Mouse (Mus musculus): Measurements from ENCODE around the gene Klhl32. TPM values are rescaled to one million over a fixed set of nuclear protein-coding genes. Genes with fewer than 3 reads are reported as not detected.

Gene Klhl32
- polyA plus RNA-seq, 1 experiment from 2014 or later = 5.7 TPM

DNA sequence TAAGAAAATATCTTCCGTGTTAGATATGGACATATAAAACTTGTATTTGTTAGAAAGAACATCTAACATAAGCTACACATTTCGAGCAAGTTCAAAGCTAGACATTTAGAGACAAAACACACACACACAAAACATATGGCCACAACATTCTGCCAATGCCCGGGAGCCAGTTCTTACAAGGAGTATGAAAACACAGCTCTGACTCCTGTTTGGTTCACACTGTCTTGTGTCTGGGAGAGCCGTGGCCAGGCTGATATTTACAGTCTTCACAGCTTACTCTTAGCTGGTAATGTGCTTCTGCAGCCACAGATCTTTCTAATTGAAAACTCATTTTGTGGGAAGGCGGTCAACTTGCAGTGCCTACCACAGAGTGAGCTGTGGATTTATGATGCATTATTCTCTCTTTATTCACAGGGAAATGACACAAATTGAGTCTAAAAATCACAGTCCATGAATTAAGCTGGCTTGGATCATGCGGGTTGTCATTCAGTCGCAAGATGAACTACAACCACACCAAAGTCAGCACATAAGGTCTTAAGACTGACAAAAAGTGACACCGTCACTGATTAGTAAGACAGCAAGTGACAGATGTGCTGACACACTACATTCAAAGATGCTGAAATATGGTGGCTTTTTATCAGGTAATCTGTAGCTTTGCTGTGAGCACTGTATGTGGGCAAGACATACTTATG is 98.3 kb downstream of the Klhl32 start:
- H3K27me3 ChIP-seq (ENCODE audit: control insufficient read depth, insufficient read depth, low read length) = no peaks in the 10 kb centered on the region
- no peaks in the 10 kb centered on the region for H3K4me1 ChIP-seq (replicated peaks; ENCODE audit: control insufficient read depth, insufficient read depth, low read length)
- DNase-seq (ENCODE audit: low spot score) = no peak
- H3K4me3 ChIP-seq (ENCODE audit: low read depth, low read length) = no peak overlapping the region
- no peaks in the 10 kb centered on the region for H3K36me3 ChIP-seq (ENCODE audit: control insufficient read depth, insufficient read depth, low read length)
- H3K9me3 ChIP-seq (ENCODE audit: control insufficient read depth, low read length) = no peaks in the 10 kb centered on the region
- no peak overlapping the region for H3K9ac ChIP-seq (ENCODE audit: low read length)
- 86% methylated on average over 8 of the region's 8 CpGs for WGBS
- no peak for ATAC-seq (replicated peaks; ENCODE audit: low FRiP score)
- H3K4me2 ChIP-seq (ENCODE audit: low read depth, low read length, severe bottlenecking) = no peak overlapping the region
- no peak overlapping the region for H3K27ac ChIP-seq (ENCODE audit: low read depth, low read length)

DNA sequence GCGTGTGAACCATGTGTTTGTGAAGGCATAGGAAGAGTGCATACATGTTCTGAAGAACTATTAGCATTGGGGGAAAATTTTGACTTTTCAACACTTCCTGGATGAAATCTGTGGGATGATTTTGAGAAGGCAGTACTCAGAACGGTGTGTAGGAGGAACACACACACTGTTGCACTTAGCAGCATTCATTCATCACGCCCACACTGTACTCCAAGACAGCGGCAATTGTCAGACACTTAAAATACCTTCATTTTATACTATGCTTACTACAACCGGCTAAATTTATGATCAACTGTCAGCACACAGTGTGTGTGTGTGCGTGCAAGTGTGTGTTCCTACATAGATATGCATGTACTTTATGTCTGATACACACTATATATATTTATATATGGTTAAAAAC is 113.8 kb downstream of the Klhl32 start:
- H3K9ac ChIP-seq (ENCODE audit: low read length) = no peak overlapping the region
- H3K27ac ChIP-seq (ENCODE audit: low read depth, low read length) = no peak overlapping the region
- no peak overlapping the region for H3K4me3 ChIP-seq (ENCODE audit: low read depth, low read length)
- H3K9me3 ChIP-seq (ENCODE audit: control insufficient read depth, low read length) = no peaks in the 10 kb centered on the region
- no peaks in the 10 kb centered on the region for H3K27me3 ChIP-seq (ENCODE audit: control insufficient read depth, insufficient read depth, low read length)
- H3K4me2 ChIP-seq (ENCODE audit: low read depth, low read length, severe bottlenecking) = no peak overlapping the region
- ATAC-seq (replicated peaks; ENCODE audit: low FRiP score) (no peak), DNase-seq (ENCODE audit: low spot score) (no peak)
- no peaks in the 10 kb centered on the region for H3K36me3 ChIP-seq (ENCODE audit: control insufficient read depth, insufficient read depth, low read length)
- WGBS = 93% methylated on average over 6 of the region's 6 CpGs
- no peaks in the 10 kb centered on the region for H3K4me1 ChIP-seq (replicated peaks; ENCODE audit: control insufficient read depth, insufficient read depth, low read length)

DNA sequence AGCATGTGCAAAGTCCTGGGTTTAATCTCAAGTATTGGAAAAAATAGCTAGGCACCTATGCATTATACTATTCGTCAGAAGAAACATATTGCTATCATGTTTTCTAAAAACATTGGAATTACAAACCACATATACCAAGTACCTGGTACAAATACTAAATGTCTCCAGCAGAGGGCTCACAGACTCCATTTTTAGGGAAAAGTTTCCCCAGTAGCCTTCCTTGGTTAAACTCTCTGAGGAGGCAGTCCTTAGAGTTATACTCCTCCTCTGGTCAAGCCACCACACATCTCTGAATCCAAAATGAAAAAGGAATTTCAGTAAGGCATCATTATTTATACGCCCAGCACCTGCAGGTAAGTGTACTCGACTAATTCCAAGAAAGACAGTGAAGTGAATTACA is 130.1 kb downstream of the Klhl32 start:
- ATAC-seq (replicated peaks; ENCODE audit: low FRiP score) = peak; percentile 80
- WGBS = 27% methylated on average over 3 of the region's 3 CpGs

DNA sequence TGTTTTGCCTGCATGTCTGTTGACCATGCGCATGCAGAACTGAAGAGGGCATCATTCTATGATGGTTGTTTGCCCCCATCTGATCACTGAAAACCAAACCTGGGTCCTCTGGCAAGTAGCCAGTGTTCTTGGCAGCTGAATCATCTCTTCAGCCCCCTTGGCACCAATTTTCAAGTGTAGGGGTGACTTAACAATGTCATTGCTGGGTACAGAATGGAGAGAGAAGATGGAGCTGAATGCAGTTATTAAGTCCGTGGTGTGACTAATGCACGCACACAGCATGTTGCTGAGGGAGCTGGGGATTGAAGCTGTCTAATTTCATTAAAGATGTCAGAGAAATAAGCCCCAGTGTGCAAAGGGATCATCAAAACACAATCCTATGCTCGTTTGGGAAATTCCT is 135.4 kb downstream of the Klhl32 start:
- no peaks in the 10 kb centered on the region for H3K9me3 ChIP-seq (ENCODE audit: control insufficient read depth, low read length)
- no peaks in the 10 kb centered on the region for H3K36me3 ChIP-seq (ENCODE audit: control insufficient read depth, insufficient read depth, low read length)
- no peaks in the 10 kb centered on the region for H3K27me3 ChIP-seq (ENCODE audit: control insufficient read depth, insufficient read depth, low read length)
- no peak overlapping the region for H3K27ac ChIP-seq (ENCODE audit: low read depth, low read length)
- no peak overlapping the region for H3K4me3 ChIP-seq (ENCODE audit: low read depth, low read length)
- ATAC-seq (replicated peaks; ENCODE audit: low FRiP score) = no peak
- H3K4me1 ChIP-seq (replicated peaks; ENCODE audit: control insufficient read depth, insufficient read depth, low read length) = no peaks in the 10 kb centered on the region
- WGBS = 71% methylated on average over 4 of the region's 4 CpGs
- H3K4me2 ChIP-seq (ENCODE audit: low read depth, low read length, severe bottlenecking) = no peak overlapping the region
- no peak overlapping the region for H3K9ac ChIP-seq (ENCODE audit: low read length)
- DNase-seq (ENCODE audit: low spot score) = no peak

More for the DNA sequence above, 130.1 kb downstream of the Klhl32 start:
- Histone ChIP-seq H3K27ac (ENCODE audit: low read depth, low read length) (no peak overlapping the region), H3K36me3 (ENCODE audit: control insufficient read depth, insufficient read depth, low read length) (no peaks in the 10 kb centered on the region), H3K4me3 (ENCODE audit: low read depth, low read length) (no peak overlapping the region), H3K4me2 (ENCODE audit: low read depth, low read length, severe bottlenecking) (no peak overlapping the region), H3K27me3 (ENCODE audit: control insufficient read depth, insufficient read depth, low read length) (no peaks in the 10 kb centered on the region), H3K9ac (ENCODE audit: low read length) (no peak overlapping the region), H3K4me1 (replicated peaks; ENCODE audit: control insufficient read depth, insufficient read depth, low read length) (no peaks in the 10 kb centered on the region), H3K9me3 (ENCODE audit: control insufficient read depth, low read length) (no peaks in the 10 kb centered on the region)
- no peak for DNase-seq (ENCODE audit: low spot score)

DNA sequence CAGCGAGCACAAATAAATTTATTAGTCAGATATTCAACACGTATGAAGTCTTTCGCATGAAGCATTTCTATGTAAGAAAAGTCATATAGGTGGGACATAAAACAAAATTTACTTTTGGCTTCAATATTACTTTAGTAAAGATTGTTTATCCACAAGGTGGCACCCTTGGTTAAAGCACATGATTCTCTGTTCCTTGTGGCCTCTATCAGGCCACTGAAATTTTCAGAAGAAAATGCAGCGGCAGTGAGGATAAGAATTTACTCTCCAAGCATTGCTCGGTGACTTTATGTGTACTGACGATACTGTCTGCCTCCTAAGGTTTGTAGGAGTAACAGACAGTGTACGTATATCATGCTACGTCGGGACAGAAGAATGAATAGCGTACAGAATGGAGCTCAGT is 136.6 kb downstream of the Klhl32 start:
- WGBS = 86% methylated on average over 10 of the region's 10 CpGs
- no peak for DNase-seq (ENCODE audit: low spot score)
- no peak overlapping the region for H3K9ac ChIP-seq (ENCODE audit: low read length)

DNA sequence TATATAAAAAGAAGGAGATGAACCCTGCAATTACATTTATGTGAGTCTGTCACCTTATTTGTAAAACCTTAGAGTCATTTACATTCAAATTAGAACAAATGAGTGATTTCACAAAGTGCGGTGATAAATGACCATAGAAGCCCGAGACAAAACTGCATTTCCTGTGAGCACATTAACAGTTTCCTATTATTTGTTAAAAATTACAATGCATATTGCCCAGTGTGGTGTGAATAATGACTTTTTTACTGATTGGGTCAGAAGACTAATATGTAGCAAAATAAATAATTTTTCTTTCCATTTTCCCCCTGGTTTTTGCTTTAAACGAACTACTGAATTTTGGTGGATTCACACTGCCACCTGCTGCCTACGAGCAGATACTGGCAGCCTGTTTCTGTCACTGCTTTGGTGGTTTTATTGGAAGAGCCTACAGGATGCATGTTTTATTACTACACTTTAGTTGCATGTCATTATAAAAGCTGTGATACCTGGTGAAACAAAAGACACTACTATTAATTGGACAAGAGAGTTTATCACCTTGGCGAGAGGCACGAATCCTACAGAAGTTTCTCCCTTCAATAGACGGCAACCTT is 152.3 kb downstream of the Klhl32 start:
- no peak for DNase-seq (ENCODE audit: low spot score)
- no peak overlapping the region for H3K4me3 ChIP-seq (ENCODE audit: low read depth, low read length)
- ATAC-seq (replicated peaks; ENCODE audit: low FRiP score) = peak; percentile 36; the same call in 1 of the 2 replicates
- H3K36me3 ChIP-seq (ENCODE audit: control insufficient read depth, insufficient read depth, low read length) = no peaks in the 10 kb centered on the region
- no peaks in the 10 kb centered on the region for H3K9me3 ChIP-seq (ENCODE audit: control insufficient read depth, low read length)
- H3K9ac ChIP-seq (ENCODE audit: low read length) = no peak overlapping the region
- no peaks in the 10 kb centered on the region for H3K4me1 ChIP-seq (replicated peaks; ENCODE audit: control insufficient read depth, insufficient read depth, low read length)
- WGBS = 70% methylated on average over 7 of the region's 7 CpGs
- H3K27ac ChIP-seq (ENCODE audit: low read depth, low read length) = no peak overlapping the region
- no peak overlapping the region for H3K4me2 ChIP-seq (ENCODE audit: low read depth, low read length, severe bottlenecking)
- H3K27me3 ChIP-seq (ENCODE audit: control insufficient read depth, insufficient read depth, low read length) = no peaks in the 10 kb centered on the region

More for the DNA sequence above, 136.6 kb downstream of the Klhl32 start:
- no peaks in the 10 kb centered on the region for H3K4me1 ChIP-seq (replicated peaks; ENCODE audit: control insufficient read depth, insufficient read depth, low read length)
- H3K27me3 ChIP-seq (ENCODE audit: control insufficient read depth, insufficient read depth, low read length) = no peaks in the 10 kb centered on the region
- H3K27ac ChIP-seq (ENCODE audit: low read depth, low read length) = no peak overlapping the region
- no peak for ATAC-seq (replicated peaks; ENCODE audit: low FRiP score)
- no peaks in the 10 kb centered on the region for H3K36me3 ChIP-seq (ENCODE audit: control insufficient read depth, insufficient read depth, low read length)
- no peak overlapping the region for H3K4me2 ChIP-seq (ENCODE audit: low read depth, low read length, severe bottlenecking)
- H3K9me3 ChIP-seq (ENCODE audit: control insufficient read depth, low read length) = no peaks in the 10 kb centered on the region
- H3K4me3 ChIP-seq (ENCODE audit: low read depth, low read length) = no peak overlapping the region

DNA sequence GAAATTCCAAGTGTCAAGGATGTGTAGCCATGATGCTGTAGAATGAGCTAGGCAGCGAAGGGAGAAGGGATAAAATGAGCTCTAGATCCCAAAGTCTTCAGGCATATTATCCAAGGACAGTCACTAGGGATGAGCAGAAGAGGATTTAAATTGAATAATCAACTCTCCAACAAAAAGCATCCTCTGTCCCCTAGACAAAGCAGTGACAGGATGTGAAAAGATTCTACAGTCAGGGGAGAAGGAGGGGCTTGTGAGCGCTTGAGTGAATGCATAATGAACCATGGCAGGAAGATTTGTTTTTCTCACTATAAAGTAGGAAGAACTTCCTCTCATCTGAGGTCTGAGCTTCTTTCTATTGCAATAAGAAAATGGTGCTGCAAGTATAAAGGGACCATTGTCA is 170.8 kb downstream of the Klhl32 start:
- ATAC-seq (replicated peaks; ENCODE audit: low FRiP score) (no peak), DNase-seq (ENCODE audit: low spot score) (no peak)
- WGBS = 66% methylated on average over 2 of the region's 2 CpGs
- Histone ChIP-seq H3K9me3 (ENCODE audit: control insufficient read depth, low read length) (no peaks in the 10 kb centered on the region), H3K27ac (ENCODE audit: low read depth, low read length) (no peak overlapping the region), H3K36me3 (ENCODE audit: control insufficient read depth, insufficient read depth, low read length) (no peaks in the 10 kb centered on the region), H3K4me1 (replicated peaks; ENCODE audit: control insufficient read depth, insufficient read depth, low read length) (no peaks in the 10 kb centered on the region), H3K27me3 (ENCODE audit: control insufficient read depth, insufficient read depth, low read length) (no peaks in the 10 kb centered on the region), H3K4me2 (ENCODE audit: low read depth, low read length, severe bottlenecking) (no peak overlapping the region), H3K4me3 (ENCODE audit: low read depth, low read length) (no peak overlapping the region), H3K9ac (ENCODE audit: low read length) (no peak overlapping the region)

DNA sequence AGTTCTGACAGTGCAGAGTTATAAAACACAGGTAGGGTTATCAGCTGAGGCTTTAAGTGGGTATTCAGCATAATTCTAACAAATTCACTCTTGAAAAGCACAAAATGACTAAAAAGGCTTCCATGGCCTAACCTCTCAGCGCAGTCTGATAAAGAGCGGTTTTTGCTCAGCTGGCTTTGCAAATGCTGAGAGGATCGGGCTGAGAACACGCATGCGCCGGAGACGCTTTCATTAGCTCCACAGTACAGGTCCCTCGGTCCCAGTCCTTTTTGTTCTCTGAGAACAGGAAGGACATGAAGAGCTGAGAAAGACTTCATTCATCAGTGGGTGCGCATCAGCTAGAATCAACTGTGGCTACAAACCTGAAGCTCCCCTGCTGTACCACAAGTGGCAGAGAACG is 180.9 kb downstream of the Klhl32 start:
- no peak for DNase-seq (ENCODE audit: low spot score)
- no peak for ATAC-seq (replicated peaks; ENCODE audit: low FRiP score)

DNA sequence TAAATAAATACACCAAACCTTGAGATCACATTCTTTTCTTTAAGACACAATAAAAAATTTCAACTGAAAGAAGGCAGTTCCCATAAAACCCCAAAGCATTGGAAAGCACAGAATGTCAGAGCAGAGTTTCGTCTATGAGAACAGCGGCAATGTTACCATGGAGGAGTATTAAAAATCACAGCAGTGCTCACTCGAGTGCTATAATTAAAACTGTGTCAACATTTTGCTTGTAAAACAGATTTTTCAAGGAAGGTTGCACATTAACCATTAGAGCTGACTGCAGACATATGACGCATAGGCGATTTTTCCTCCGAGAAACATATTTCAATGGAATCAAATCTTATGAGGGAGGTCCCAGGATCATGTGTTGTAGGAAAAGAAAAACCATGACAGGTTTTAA is 191.7 kb downstream of the Klhl32 start:
- Histone ChIP-seq H3K4me3 (ENCODE audit: low read depth, low read length) (no peak overlapping the region), H3K9ac (ENCODE audit: low read length) (no peak overlapping the region), H3K27me3 (ENCODE audit: control insufficient read depth, insufficient read depth, low read length) (no peaks in the 10 kb centered on the region), H3K27ac (ENCODE audit: low read depth, low read length) (no peak overlapping the region), H3K36me3 (ENCODE audit: control insufficient read depth, insufficient read depth, low read length) (no peaks in the 10 kb centered on the region), H3K9me3 (ENCODE audit: control insufficient read depth, low read length) (no peaks in the 10 kb centered on the region), H3K4me1 (replicated peaks; ENCODE audit: control insufficient read depth, insufficient read depth, low read length) (no peaks in the 10 kb centered on the region), H3K4me2 (ENCODE audit: low read depth, low read length, severe bottlenecking) (no peak overlapping the region)
- DNase-seq (ENCODE audit: low spot score) (no peak), ATAC-seq (replicated peaks; ENCODE audit: low FRiP score) (no peak)
- 92% methylated on average over 6 of the region's 6 CpGs for WGBS

More for the DNA sequence above, 180.9 kb downstream of the Klhl32 start:
- 81% methylated on average over 10 of the region's 10 CpGs for WGBS
- H3K27ac ChIP-seq (ENCODE audit: low read depth, low read length) = no peak overlapping the region
- no peaks in the 10 kb centered on the region for H3K36me3 ChIP-seq (ENCODE audit: control insufficient read depth, insufficient read depth, low read length)
- no peak overlapping the region for H3K4me2 ChIP-seq (ENCODE audit: low read depth, low read length, severe bottlenecking)
- no peak overlapping the region for H3K9ac ChIP-seq (ENCODE audit: low read length)
- no peaks in the 10 kb centered on the region for H3K9me3 ChIP-seq (ENCODE audit: control insufficient read depth, low read length)
- H3K4me3 ChIP-seq (ENCODE audit: low read depth, low read length) = no peak overlapping the region
- H3K4me1 ChIP-seq (replicated peaks; ENCODE audit: control insufficient read depth, insufficient read depth, low read length) = 0 out of 2 replicates have a peak, but pooled peaks cover 2% of the 10 kb centered on the region
- no peaks in the 10 kb centered on the region for H3K27me3 ChIP-seq (ENCODE audit: control insufficient read depth, insufficient read depth, low read length)
